ENCODE assay signal across 7 mouse cellular contexts in the genomic region with DNA sequence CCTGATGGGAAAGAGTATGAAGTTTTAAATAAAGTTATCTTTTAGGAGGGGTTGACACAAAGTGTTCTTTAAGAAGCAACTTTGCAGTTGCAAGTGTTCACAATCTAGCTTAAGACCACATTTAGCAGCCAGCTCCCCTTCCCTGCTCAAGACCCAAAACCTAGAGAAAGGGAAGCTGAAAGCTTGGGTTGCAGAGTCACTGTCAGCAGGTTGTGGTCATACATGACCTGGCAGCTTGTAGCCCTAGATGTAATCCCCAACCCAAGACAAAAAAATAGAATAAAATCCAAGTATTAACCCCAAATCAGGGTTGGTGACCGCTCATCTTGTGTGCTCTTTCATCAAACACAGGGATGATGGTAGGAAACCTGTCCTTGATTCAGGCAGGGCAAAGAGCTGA. TPM values are rescaled to one million over a fixed set of nuclear protein-coding genes. Genes with fewer than 3 reads are reported as not detected.
DNase-seq lines count a peak whose midpoint lies in the region; ATAC-seq and TF ChIP-seq lines count a peak whose summit lies in the region.

No protein-coding gene starts in this region.

- no peak for ATAC-seq in lung, postnatal 0 days
- no peak for ATAC-seq in forebrain, embryonic 11.5 days (replicated peaks; ENCODE audit: low FRiP score)
- no peak for ATAC-seq in liver, embryonic 11.5 days (replicated peaks; ENCODE audit: low FRiP score)
- no peak for ATAC-seq in stomach, embryonic 15.5 days (ENCODE audit: insufficient read depth, low FRiP score, low read depth)
- ATAC-seq in monocyte, adult 5-6 weeks (replicated peaks; ENCODE audit: insufficient number of reproducible peaks, low FRiP score, low TSS enrichment, poor library complexity, severe bottlenecking) = no peak

- H3K4me1 ChIP-seq in lung, postnatal 0 days (ENCODE audit: insufficient read depth, low read depth, low read length) = peaks cover 26% of the 10 kb centered on the region; the same call in 1 of the 2 replicates
- peaks cover 22% of the 10 kb centered on the region for H3K4me1 ChIP-seq in forebrain, embryonic 11.5 days (replicated peaks; ENCODE audit: control insufficient read depth, insufficient read depth, low read length)
- peaks cover 30% of the 10 kb centered on the region for H3K4me1 ChIP-seq in liver, embryonic 11.5 days (replicated peaks; ENCODE audit: control insufficient read depth, insufficient read depth, low read length)
- H3K4me1 ChIP-seq in stomach, embryonic 15.5 days = peaks cover 38% of the 10 kb centered on the region

- no peak for DNase-seq in lung, postnatal 0 days (ENCODE audit: low spot score)
- DNase-seq in lung, postnatal 14 days = no peak
- DNase-seq in forebrain, embryonic 11.5 days (ENCODE audit: low spot score) = no peak
- no peak for DNase-seq in liver, embryonic 11.5 days (ENCODE audit: low spot score)
- no peak for DNase-seq in testis, postnatal 10 days (ENCODE audit: low spot score)

- H3K36me3 ChIP-seq in lung, postnatal 0 days (ENCODE audit: insufficient read depth, low read length) = peaks cover 7% of the 10 kb centered on the region
- H3K36me3 ChIP-seq in forebrain, embryonic 11.5 days (ENCODE audit: control insufficient read depth, insufficient read depth, low read length) = peaks cover 28% of the 10 kb centered on the region
- peaks cover 48% of the 10 kb centered on the region for H3K36me3 ChIP-seq in liver, embryonic 11.5 days (ENCODE audit: control insufficient read depth, insufficient read depth, low read length)
- peaks cover 40% of the 10 kb centered on the region for H3K36me3 ChIP-seq in stomach, embryonic 15.5 days

- peak overlapping the region; percentile 86 for H3K4me3 ChIP-seq in lung, postnatal 0 days (ENCODE audit: low read depth, low read length)
- H3K4me3 ChIP-seq in forebrain, embryonic 11.5 days (ENCODE audit: low read depth, low read length) = peak overlapping the region; percentile 93
- H3K4me3 ChIP-seq in liver, embryonic 11.5 days (ENCODE audit: low read depth, low read length) = peak overlapping the region; percentile 86
- H3K4me3 ChIP-seq in stomach, embryonic 15.5 days (replicated peaks) = peak overlapping the region; percentile 88

- 77% methylated on average over 1 of the region's 1 CpGs for WGBS in lung, postnatal 0 days
- 78% methylated on average over 1 of the region's 1 CpGs for WGBS in forebrain, embryonic 11.5 days
- 74% methylated on average over 1 of the region's 1 CpGs for WGBS in liver, embryonic 11.5 days
- 78% methylated on average over 1 of the region's 1 CpGs for WGBS in stomach, embryonic 15.5 days

- no peaks in the 10 kb centered on the region for H3K27me3 ChIP-seq in lung, postnatal 0 days (replicated peaks; ENCODE audit: insufficient read depth, low read length)
- no peaks in the 10 kb centered on the region for H3K27me3 ChIP-seq in forebrain, embryonic 11.5 days (ENCODE audit: control insufficient read depth, insufficient read depth, low read length)
- no peaks in the 10 kb centered on the region for H3K27me3 ChIP-seq in liver, embryonic 11.5 days (replicated peaks; ENCODE audit: control insufficient read depth, insufficient read depth, low read length)
- no peaks in the 10 kb centered on the region for H3K27me3 ChIP-seq in stomach, embryonic 15.5 days (replicated peaks)

- 0 out of 2 replicates have a peak overlapping the region, but pooled peaks have one; percentile 12 for H3K9ac ChIP-seq in lung, postnatal 0 days (replicated peaks; ENCODE audit: low read depth)
- H3K9ac ChIP-seq in forebrain, embryonic 11.5 days (ENCODE audit: low read length) = peak overlapping the region; percentile 88
- peak overlapping the region; percentile 78 for H3K9ac ChIP-seq in liver, embryonic 11.5 days (ENCODE audit: low read depth, low read length)
- H3K9ac ChIP-seq in stomach, embryonic 15.5 days = peak overlapping the region; percentile 89; the same call in 1 of the 2 replicates

- 0 out of 2 replicates have a peak overlapping the region, but pooled peaks have one; percentile 98 for H3K27ac ChIP-seq in lung, postnatal 0 days (ENCODE audit: low read length)
- H3K27ac ChIP-seq in forebrain, embryonic 11.5 days (ENCODE audit: low read depth, low read length) = no peak overlapping the region
- peak overlapping the region; percentile 85; the same call in 1 of the 2 replicates for H3K27ac ChIP-seq in liver, embryonic 11.5 days (ENCODE audit: low read depth, low read length)
- no peak overlapping the region for H3K27ac ChIP-seq in stomach, embryonic 15.5 days

- TF ChIP-seq CTCF in lung, postnatal 0 days (IDR thresholded peaks at IDR 0.05) = no peak

- peak overlapping the region; percentile 70 for H3K4me2 ChIP-seq in lung, postnatal 0 days (replicated peaks; ENCODE audit: low read depth, low read length)
- H3K4me2 ChIP-seq in forebrain, embryonic 11.5 days (ENCODE audit: low read depth, low read length, severe bottlenecking) = peak overlapping the region; percentile 91
- H3K4me2 ChIP-seq in liver, embryonic 11.5 days = peak overlapping the region; percentile 90
- peak overlapping the region; percentile 78 for H3K4me2 ChIP-seq in stomach, embryonic 15.5 days

- no peaks in the 10 kb centered on the region for H3K9me3 ChIP-seq in lung, postnatal 0 days (ENCODE audit: low read length)
- no peaks in the 10 kb centered on the region for H3K9me3 ChIP-seq in forebrain, embryonic 11.5 days (ENCODE audit: control insufficient read depth, low read length)
- no peaks in the 10 kb centered on the region for H3K9me3 ChIP-seq in liver, embryonic 11.5 days (ENCODE audit: control insufficient read depth, low read length)
- H3K9me3 ChIP-seq in stomach, embryonic 15.5 days = no peaks in the 10 kb centered on the region

- TF ChIP-seq EP300 in lung, postnatal 0 days (IDR thresholded peaks at IDR 0.05) = no peak

RNA-seq across cellular contexts. Expression of gene Safb2, which starts 1.3 kb away (rescaled TPM):
- polyA plus RNA-seq in lung, postnatal 0 days (2015; fragmentation: Nextera tagmentation; extraction: Ambion mirVana) = 36.8 and 39.8 TPM in 2 replicates
- polyA plus RNA-seq in forebrain, embryonic 11.5 days (2014; fragmentation: Nextera tagmentation; extraction: Ambion mirVana) = 74.7 and 75.0 TPM in 2 replicates
- polyA plus RNA-seq in liver, embryonic 11.5 days (2014; fragmentation: Nextera tagmentation; extraction: Ambion mirVana) = 64.5 and 75.5 TPM in 2 replicates
- polyA plus RNA-seq in stomach, embryonic 15.5 days (2015; fragmentation: Nextera tagmentation; extraction: Ambion mirVana) = 77.9 and 82.7 TPM in 2 replicates
- total RNA-seq in monocyte, adult 5-6 weeks (2017) = 191 to 318 TPM (median 246 TPM) in 3 replicates

RNA-seq across cellular contexts. Expression of gene Safb, which starts 1.6 kb away (rescaled TPM):
- polyA plus RNA-seq in lung, postnatal 0 days (2015; fragmentation: Nextera tagmentation; extraction: Ambion mirVana) = 43.4 and 47.1 TPM in 2 replicates
- polyA plus RNA-seq in forebrain, embryonic 11.5 days (2014; fragmentation: Nextera tagmentation; extraction: Ambion mirVana) = 145 and 154 TPM in 2 replicates
- polyA plus RNA-seq in liver, embryonic 11.5 days (2014; fragmentation: Nextera tagmentation; extraction: Ambion mirVana) = 93.1 and 96.5 TPM in 2 replicates
- 95.8 and 106 TPM in 2 replicates for polyA plus RNA-seq in stomach, embryonic 15.5 days (2015; fragmentation: Nextera tagmentation; extraction: Ambion mirVana)
- 126 to 218 TPM (median 173 TPM) in 3 replicates for total RNA-seq in monocyte, adult 5-6 weeks (2017)

RNA-seq across cellular contexts. Expression of gene 2410015M20Rik, which starts 26.5 kb away (rescaled TPM):
- polyA plus RNA-seq in lung, postnatal 0 days (2015; fragmentation: Nextera tagmentation; extraction: Ambion mirVana) = 201 and 230 TPM in 2 replicates
- polyA plus RNA-seq in forebrain, embryonic 11.5 days (2014; fragmentation: Nextera tagmentation; extraction: Ambion mirVana) = 171 and 183 TPM in 2 replicates
- 236 and 248 TPM in 2 replicates for polyA plus RNA-seq in liver, embryonic 11.5 days (2014; fragmentation: Nextera tagmentation; extraction: Ambion mirVana)
- polyA plus RNA-seq in stomach, embryonic 15.5 days (2015; fragmentation: Nextera tagmentation; extraction: Ambion mirVana) = 230 and 238 TPM in 2 replicates
- total RNA-seq in monocyte, adult 5-6 weeks (2017) = 37.8 to 85.8 TPM (median 43.7 TPM) in 3 replicates

RNA-seq across cellular contexts. Expression of gene Gm20219, which starts 28.9 kb away (rescaled TPM):
- polyA plus RNA-seq in lung, postnatal 0 days (2015; fragmentation: Nextera tagmentation; extraction: Ambion mirVana) = 3.5 and 3.8 TPM in 2 replicates
- 1.1 and 1.3 TPM in 2 replicates for polyA plus RNA-seq in forebrain, embryonic 11.5 days (2014; fragmentation: Nextera tagmentation; extraction: Ambion mirVana)
- polyA plus RNA-seq in liver, embryonic 11.5 days (2014; fragmentation: Nextera tagmentation; extraction: Ambion mirVana) = 0.44 and 0.70 TPM in 2 replicates
- 9.5 and 10.7 TPM in 2 replicates for polyA plus RNA-seq in stomach, embryonic 15.5 days (2015; fragmentation: Nextera tagmentation; extraction: Ambion mirVana)
- 1.2 to 2.0 TPM (median 1.4 TPM) in 3 replicates for total RNA-seq in monocyte, adult 5-6 weeks (2017)

RNA-seq across cellular contexts. Expression of gene Rpl36, which starts 30.1 kb away (rescaled TPM):
- polyA plus RNA-seq in lung, postnatal 0 days (2015; fragmentation: Nextera tagmentation; extraction: Ambion mirVana) = 1,643 and 1,764 TPM in 2 replicates
- 1,269 and 1,280 TPM in 2 replicates for polyA plus RNA-seq in forebrain, embryonic 11.5 days (2014; fragmentation: Nextera tagmentation; extraction: Ambion mirVana)
- 2,108 and 2,211 TPM in 2 replicates for polyA plus RNA-seq in liver, embryonic 11.5 days (2014; fragmentation: Nextera tagmentation; extraction: Ambion mirVana)
- 1,749 and 1,789 TPM in 2 replicates for polyA plus RNA-seq in stomach, embryonic 15.5 days (2015; fragmentation: Nextera tagmentation; extraction: Ambion mirVana)
- 1,204 to 1,236 TPM (median 1,232 TPM) in 3 replicates for total RNA-seq in monocyte, adult 5-6 weeks (2017)

Comparison
In these comparisons a context has a peak if more than half of its experiments do, and no peak if none do; other contexts are left out.
1. H3K27ac ChIP-seq: peak in lung, postnatal 0 days (single experiment) and liver, embryonic 11.5 days (single experiment); none in forebrain, embryonic 11.5 days (single experiment) and stomach, embryonic 15.5 days (single experiment).
2. H3K9ac ChIP-seq: peak in every context shown above with its lines; median percentile 89 in stomach, embryonic 15.5 days; 88 in forebrain, embryonic 11.5 days; 78 in liver, embryonic 11.5 days; 12 in lung, postnatal 0 days.
3. Peak in every context shown above with its lines, with median percentiles within 50 percentile points of each other: H3K4me2 ChIP-seq and H3K4me3 ChIP-seq.